Mouse (Mus musculus) olfactory bulb, adult 2 months (tissue): ENCODE results near the gene Pcp2. TPM values are rescaled to one million over a fixed set of nuclear protein-coding genes. Genes with fewer than 3 reads are reported as not detected.

Experiments
- H3K27ac ChIP-seq: fragments of 200-500 bp; 2 replicates; pipeline ENCODE4 v1.5.1; 2012; ENCODE audit warnings: low read depth, low read length; ENCODE audit not compliant: insufficient read depth
- H3K4me1 ChIP-seq: fragments of 200-500 bp; 2 replicates; pipeline ENCODE4 v1.6.1; 2012; ENCODE audit warnings: low read length; ENCODE audit not compliant: control insufficient read depth, insufficient read depth
- H3K4me3 ChIP-seq: fragments of 200-500 bp; 2 replicates; pipeline ENCODE4 v1.5.1; 2012; ENCODE audit warnings: mild to moderate bottlenecking, low read depth, low read length, moderate library complexity; ENCODE audit not compliant: insufficient read depth
- CTCF ChIP-seq: fragments of 200-500 bp; IDR thresholded peaks from 2 replicates; pipeline ENCODE4 v1.5.1; 2012; ENCODE audit warnings: low read depth, mild to moderate bottlenecking, low read length, moderate library complexity; ENCODE audit not compliant: insufficient read depth
- POLR2A ChIP-seq: fragments of 200-500 bp; IDR thresholded peaks from 2 replicates; pipeline ENCODE4 v1.6.1; 2012; ENCODE audit warnings: mild to moderate bottlenecking, low read depth, low read length, moderate library complexity; ENCODE audit not compliant: insufficient read depth
- WGBS: fragments of 180-500 bp; shearing (Covaris S2); methylation state at CpG from one replicate; pipeline ENCODE4 v1.1.7; 2018; 5-methylcytosine and 5-hydroxymethylcytosine counted together
- polyA plus RNA-seq: library from polyadenylated mRNA; stranded (reverse); fragments of >200 nt; gene quantifications from 2 replicates; pipeline ENCODE4 v1.2.4, GENCODE M21; 2012; ENCODE audit warnings: low replicate concordance; ENCODE audit not compliant: missing spikeins, insufficient read depth, insufficient read length

The Pcp2 gene
- polyA plus RNA-seq, 1 experiment: not detected

DNA sequence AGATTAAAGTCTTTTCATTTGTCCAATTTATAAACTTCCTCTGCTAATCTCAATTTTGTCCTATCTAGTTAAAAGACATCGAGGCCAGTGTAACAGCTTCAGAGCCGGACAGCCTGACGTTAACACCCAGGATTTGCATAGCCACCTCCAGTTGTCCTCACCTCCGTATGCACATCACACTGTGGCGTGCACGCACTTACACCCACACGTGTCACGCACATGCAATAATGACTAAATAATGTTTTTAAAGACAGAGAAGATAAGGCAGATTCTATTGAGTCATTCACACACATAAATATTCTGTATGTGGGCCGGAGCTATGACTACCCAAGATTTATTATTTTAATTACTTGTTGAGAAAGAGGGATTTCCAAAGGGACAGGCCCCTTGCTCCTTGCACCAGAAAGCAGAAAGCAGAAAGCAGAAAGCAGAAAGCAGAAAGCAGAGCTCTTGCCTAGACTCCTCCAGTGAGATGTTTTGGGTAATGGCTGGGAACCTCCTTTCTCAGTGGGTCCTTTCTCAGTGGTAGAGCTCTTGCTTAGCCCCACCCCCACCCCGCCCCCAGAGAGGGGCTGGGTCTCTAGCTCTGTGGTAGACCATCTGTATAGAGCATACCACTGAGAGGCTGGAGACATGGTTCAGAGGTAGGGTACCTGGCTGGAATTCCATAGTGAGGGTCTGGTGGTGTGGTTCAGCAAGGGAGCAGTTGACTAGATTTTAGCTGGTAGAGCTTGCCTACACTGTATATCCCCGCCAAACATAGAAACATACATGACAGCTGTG is 29.6 kb upstream of the Pcp2 start:
- 68% methylated on average over 11 of the region's 11 CpGs for WGBS
- Histone ChIP-seq H3K4me1 (peaks cover 4% of the 10 kb centered on the region; the same call in 1 of the 2 replicates), H3K4me3 (no peak overlapping the region), H3K27ac (no peak overlapping the region)
- TF ChIP-seq CTCF (no peak), POLR2A (no peak)

DNA sequence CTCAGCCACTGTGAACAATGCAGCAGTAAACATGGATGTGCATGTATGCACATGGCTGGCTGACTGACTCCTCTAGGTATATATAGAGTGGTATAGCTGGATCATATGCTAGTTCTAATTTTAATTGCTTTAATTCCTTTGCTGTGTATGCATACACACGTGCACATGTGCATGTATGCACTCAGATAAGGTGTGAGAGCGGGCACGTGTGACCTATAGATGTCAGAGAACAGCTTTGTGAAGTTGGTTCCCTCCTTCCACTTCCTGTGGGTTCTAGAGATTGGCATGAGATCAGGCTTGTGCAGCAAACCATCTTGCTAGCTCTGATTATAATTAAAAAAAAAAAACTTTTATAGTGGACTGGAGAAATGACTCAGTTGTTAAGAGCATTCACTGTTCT is 27.5 kb upstream of the Pcp2 start:
- TF ChIP-seq POLR2A: no peak
- TF ChIP-seq CTCF: no peak
- 67% methylated on average over 3 of the region's 3 CpGs for WGBS

DNA sequence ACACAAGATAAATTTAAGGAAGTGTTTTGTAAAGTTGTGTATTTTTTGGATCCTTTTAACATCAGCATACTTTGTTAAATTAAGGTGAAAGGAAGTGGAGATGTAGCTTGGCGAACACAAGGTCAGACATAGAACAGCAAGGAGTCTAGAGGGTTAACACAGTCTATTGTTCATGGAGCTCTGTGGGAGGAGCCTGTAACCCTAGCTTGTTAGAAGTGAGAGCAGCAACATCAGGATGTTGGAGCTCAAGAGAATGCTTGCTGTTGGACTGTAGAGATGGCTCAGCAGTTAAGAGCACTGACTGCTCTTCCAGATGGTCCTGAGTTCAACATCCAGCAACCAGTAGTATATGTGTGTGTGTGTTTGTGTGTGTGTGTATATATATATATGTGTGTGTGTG is 23.6 kb upstream of the Pcp2 start:
- no peak overlapping the region for H3K27ac ChIP-seq
- no peaks in the 10 kb centered on the region for H3K4me1 ChIP-seq
- 44% methylated on average over 1 of the region's 1 CpGs for WGBS
- TF ChIP-seq POLR2A: no peak
- TF ChIP-seq CTCF: no peak
- no peak overlapping the region for H3K4me3 ChIP-seq

More for the DNA sequence above, 27.5 kb upstream of the Pcp2 start:
- H3K4me1 ChIP-seq: peaks cover 4% of the 10 kb centered on the region; the same call in 1 of the 2 replicates
- no peak overlapping the region for H3K27ac ChIP-seq
- H3K4me3 ChIP-seq: no peak overlapping the region

DNA sequence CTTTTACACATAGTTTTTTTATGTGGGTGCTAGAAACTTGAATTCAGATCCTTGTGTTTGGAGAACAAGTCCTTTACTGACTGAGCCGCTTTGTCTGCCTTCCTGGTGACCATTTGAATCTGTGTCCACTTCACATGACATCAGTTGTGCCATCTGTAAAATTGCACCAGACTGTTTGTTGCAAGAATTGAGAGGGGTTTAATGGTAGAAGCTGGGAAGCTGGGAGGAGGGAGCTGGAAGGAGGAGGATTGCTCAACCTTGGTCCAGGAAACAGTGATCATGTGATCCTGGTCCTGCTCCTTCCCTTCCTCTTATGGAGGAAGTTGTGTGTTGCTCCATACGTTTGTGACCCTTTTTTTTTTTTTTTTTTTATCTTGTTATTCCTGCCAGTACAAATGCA is 22.9 kb upstream of the Pcp2 start:
- 62% methylated on average over 2 of the region's 2 CpGs for WGBS
- Histone ChIP-seq H3K27ac (no peak overlapping the region), H3K4me3 (no peak overlapping the region), H3K4me1 (no peaks in the 10 kb centered on the region)
- TF ChIP-seq CTCF (no peak), POLR2A (no peak)

DNA sequence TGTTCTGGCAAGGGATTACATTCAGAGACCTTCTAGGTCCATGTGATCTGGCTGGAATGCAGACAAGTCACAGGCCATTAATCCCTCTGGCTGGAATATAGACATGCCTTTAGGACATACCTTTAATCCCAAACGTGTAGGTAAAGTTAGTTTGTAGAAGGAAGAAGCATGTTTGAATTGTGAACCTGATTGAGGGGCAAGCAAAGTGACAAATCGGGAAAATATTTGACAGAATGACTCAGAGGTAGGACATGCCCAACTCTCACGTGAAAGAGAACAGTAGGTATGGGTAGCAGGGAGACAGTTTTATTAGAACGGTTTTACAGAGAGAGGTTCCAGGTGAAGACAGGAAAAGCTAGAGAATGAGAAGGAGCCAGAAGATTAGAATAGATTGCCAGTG is 22.2 kb upstream of the Pcp2 start:
- no peaks in the 10 kb centered on the region for H3K4me1 ChIP-seq
- WGBS: 81% methylated on average over 4 of the region's 4 CpGs

DNA sequence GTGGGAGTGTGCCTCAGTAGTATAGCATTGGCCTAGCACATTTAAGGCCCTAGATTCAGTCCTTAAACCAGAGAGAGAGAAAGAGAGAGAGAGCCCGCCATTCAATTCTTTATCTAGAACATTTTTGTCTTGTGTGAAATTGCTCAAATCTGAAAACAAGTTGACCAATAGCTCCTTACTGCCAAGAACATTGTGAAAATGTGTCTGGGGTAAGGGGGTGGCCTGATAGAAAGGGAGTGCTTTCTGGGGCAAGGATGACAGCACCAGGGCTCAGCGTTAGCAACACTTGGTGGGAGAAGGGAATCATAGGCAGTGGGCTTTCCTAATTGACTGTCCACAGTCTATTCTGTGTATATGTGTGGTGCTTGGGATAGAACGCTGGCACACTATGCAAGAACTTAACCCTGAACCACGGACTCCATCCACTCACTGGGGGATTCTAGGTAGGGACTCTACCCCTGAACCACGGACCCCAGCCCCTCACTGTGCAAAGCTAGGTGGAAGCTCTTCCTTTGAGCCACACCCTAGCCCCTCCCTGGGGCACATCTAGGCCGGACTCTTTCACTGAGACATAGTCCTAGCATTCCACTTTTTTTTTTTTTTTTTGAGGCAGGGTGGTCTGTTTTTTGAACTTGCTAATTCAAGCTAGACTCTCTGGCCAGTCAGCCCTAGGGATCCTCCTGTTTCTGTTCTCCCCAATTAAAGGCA is 21.6 kb upstream of the Pcp2 start:
- H3K27ac ChIP-seq: no peak overlapping the region
- TF ChIP-seq CTCF (no peak), POLR2A (no peak)
- H3K4me1 ChIP-seq: no peaks in the 10 kb centered on the region
- no peak overlapping the region for H3K4me3 ChIP-seq
- WGBS: 82% methylated on average over 6 of the region's 6 CpGs

More for the DNA sequence above, 22.2 kb upstream of the Pcp2 start:
- TF ChIP-seq POLR2A (no peak), CTCF (no peak)
- no peak overlapping the region for H3K4me3 ChIP-seq
- no peak overlapping the region for H3K27ac ChIP-seq

DNA sequence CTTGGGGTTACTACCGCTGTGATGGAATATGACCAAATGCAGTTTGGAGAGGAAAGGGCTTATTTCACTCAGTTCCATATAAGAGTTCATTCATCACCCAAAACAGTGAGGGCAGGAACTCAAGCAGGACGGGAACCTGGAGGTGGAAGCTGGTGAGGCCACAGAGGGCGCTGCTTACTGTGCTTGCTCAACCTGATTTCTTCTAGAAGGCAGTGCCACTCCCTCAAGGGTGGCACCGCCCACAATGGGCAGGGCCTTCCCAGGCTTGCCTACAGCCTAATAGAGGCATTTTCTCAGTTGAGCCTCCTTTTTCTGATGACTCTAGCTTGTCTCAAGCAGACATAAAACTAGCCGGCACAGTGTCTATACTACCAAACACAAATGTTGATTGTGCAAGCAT is 20.5 kb upstream of the Pcp2 start:
- Histone ChIP-seq H3K27ac (no peak overlapping the region), H3K4me1 (no peaks in the 10 kb centered on the region), H3K4me3 (no peak overlapping the region)
- TF ChIP-seq CTCF: no peak
- TF ChIP-seq POLR2A: no peak
- WGBS: 26% methylated on average over 5 of the region's 5 CpGs

DNA sequence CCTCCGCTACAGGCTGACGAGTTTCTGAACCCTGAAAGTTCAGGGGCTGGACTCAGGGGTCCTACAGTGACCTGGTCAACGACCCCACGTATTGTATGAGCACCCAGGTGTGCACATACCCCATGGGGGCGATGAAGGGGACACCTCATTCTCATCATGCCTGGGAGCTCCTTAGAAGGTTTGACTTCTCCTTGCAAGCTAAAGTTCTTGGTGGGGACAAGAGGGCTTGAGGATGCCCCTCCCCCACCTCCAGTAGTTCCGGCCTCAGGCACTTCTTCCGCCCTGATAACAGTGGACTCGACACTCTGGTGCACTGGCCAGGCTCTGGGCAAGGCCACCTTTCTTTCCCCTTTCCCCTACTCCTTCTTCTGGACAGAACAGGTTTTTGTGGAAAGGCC is 6.1 kb upstream of the Pcp2 start:
- Histone ChIP-seq H3K27ac (no peak overlapping the region), H3K4me3 (peak overlapping the region; percentile 49), H3K4me1 (peaks cover 10% of the 10 kb centered on the region)
- 19% methylated on average over 8 of the region's 8 CpGs for WGBS
- TF ChIP-seq POLR2A (no peak), CTCF (no peak)
